Mouse (Mus musculus) mature B cell (primary cell): ENCODE results near the gene Ciao1.
"Not testable (repeated sequence)": the region's sequence is repeated elsewhere in the genome, so short reads cannot be mapped to it uniquely, and the experiment has no call there.

Experiments used
- in situ Hi-C: fragments of 300-500 bp; cut with MboI; formaldehyde crosslinking; loops from 2 replicates; pipeline ENCODE4 v1.14.3; 2019

Ciao1 gene

DNA sequence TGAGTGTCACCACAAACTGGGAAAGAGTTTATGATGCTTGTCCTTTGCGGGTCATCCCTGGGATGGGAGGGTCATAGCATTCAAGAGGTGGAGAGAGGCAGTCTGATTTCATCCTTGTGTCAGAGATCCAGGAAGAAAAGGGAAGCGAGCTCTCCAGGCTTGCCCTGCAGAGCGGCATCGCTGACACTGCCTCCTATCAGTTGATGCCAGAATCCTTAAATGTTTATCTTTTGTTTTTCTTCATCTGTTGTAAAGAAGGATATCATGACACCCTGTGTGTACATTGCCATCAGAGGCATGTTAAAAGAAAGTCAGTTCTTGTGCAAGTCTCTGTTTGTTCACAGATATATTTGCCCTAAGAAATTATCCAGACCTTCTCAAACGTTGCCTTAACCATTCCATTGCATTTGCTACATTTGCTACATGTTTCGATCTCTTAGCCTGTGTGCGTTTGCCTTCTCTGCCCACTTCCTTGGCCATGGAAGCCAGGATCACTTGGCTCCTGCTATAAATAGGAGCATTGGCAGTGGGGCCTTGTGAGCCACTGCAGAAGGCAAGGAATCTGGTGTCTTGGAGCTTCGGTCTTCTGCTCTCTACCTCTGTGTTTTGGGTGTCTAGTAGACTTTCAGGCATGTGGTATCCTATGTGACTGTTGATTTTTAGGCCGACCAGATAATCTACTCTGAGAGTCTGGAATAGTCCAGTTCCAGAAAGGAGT is 2.8 kb upstream of the Ciao1 start:
- in situ Hi-C loops = loop anchor here (10.0 kb wide), 1 partner anchor 94 kb away; no protein-coding TSS in a partner anchor

DNA sequence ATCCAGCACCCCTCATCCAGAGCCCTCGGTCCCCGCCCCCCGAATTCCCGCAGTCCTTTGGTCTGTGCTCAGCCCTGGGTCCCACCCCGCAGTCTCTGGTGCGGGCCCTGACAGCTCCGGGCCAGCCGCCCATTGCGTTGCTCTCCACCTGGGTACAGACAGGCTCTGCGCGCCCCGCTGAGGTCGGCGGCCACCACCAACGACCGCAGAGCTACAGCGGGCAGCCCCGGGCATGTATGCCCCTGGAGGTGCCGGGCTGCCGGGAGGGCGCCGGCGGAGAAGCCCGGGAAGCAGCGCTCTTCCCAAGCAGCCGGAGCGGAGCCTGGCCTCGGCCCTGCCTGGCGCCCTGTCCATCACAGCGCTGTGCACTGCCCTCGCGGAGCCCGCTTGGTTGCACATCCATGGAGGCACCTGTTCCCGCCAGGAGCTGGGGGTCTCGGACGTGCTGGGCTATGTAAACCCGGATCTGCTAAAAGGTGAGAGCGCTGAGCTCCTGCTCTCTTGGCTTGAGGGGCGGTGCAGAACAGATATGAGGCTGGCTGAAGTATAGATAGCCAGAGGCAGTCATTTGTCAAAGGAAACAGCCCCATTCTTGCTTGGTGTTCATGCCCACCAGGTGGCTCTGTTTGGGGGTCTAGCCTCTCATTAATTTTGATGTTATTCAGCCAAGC is 853 bp upstream of the Ciao1 start:
- in situ Hi-C loops = no loop called here

DNA sequence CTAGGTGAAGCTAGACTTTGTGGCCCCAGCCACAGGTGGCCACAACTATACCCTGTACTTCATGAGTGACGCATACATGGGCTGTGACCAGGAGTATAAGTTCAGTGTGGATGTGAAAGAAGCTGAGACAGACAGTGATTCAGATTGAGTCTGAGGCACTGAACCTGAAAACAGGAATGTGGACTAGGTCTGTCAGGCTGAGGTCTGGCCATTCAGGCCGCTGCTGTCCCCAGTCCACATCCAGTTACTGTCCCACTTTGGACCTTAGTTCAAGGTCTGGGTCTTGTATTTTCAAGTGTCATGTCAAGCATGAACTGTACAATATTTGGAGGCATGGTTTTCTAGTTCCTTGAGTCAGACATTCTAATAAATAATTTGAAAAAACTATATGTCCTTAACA is 7.6 kb downstream of the Ciao1 start:
- in situ Hi-C loops = no loop called here

DNA sequence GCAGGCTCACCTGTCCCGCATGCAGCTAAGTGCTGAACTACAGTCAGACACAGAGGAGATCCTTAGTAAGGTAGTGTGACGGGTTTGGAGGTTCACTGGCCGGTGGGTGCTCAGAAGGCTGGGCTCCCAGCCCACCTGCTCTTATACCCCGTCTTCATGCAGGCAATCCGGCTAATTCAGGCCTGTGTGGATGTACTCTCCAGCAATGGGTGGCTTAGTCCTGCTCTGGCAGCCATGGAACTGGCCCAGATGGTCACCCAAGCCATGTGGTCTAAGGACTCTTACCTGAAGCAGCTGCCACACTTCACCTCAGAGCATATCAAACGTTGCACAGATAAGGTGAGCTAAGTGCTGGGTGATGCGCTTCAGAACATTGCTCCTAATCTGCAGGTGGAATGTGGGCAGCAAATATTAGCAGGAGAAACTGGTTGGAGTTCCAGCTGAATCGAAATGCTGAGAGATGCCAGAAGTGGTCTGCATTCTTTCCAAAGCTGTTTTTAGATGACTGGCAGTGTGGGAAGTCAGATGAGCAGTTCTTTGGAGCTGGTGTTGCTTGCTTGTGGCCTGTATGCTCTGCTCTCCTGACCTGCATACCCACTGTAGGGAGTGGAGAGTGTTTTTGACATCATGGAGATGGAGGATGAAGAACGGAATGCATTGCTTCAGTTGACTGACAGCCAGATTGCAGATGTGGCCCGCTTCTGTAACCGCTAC is 9.6 kb downstream of the Ciao1 start:
- in situ Hi-C loops = no loop called here

- in situ Hi-C loops = no loop called here
Observed at GRCm38 (mm10) chr2:127225261-127225660, 22.4 kb downstream of the Ciao1 start.

DNA sequence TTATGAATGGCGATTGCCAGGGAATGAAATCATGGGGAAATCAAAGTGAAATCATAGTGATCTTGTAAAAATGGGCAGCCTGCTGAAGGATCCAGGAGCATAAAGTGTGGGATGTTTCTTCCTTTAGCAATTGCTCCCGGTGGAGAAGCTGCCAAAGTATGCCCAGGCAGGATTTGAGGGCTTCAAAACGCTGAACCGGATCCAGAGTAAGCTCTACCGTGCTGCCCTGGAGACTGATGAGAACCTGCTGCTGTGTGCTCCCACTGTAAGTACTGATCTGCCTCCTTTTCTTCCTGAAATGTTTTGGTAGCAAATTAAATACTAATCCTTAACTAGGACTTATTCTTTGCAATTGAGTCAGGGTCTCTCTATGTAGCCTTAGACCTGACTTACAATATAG is 29.9 kb downstream of the Ciao1 start:
- in situ Hi-C loops = no loop called here

DNA sequence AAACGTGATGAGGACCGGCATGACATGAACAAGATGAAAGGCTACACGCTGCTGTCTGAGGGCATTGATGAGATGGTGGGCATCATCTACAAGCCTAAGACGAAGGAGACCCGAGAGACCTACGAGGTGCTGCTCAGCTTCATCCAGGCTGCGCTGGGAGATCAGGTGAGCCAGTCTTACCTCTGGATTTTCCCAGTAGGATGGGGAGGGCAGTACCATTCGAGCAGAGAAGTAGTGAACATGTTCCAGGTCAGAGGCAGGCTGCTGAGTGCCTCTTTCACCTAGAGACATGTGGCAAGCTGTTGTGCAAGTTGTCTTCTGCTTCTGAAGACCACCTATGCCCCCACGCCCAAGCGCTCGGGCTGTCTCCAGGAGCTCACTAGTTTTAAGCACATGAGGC is 36.9 kb downstream of the Ciao1 start:
- in situ Hi-C loops = loop anchor here (5.0 kb wide), 1 partner anchor 48 kb away; no protein-coding TSS in a partner anchor

- in situ Hi-C loops = no loop called here
Observed at GRCm38 (mm10) chr2:127208452-127208769, 39.2 kb downstream of the Ciao1 start.

DNA sequence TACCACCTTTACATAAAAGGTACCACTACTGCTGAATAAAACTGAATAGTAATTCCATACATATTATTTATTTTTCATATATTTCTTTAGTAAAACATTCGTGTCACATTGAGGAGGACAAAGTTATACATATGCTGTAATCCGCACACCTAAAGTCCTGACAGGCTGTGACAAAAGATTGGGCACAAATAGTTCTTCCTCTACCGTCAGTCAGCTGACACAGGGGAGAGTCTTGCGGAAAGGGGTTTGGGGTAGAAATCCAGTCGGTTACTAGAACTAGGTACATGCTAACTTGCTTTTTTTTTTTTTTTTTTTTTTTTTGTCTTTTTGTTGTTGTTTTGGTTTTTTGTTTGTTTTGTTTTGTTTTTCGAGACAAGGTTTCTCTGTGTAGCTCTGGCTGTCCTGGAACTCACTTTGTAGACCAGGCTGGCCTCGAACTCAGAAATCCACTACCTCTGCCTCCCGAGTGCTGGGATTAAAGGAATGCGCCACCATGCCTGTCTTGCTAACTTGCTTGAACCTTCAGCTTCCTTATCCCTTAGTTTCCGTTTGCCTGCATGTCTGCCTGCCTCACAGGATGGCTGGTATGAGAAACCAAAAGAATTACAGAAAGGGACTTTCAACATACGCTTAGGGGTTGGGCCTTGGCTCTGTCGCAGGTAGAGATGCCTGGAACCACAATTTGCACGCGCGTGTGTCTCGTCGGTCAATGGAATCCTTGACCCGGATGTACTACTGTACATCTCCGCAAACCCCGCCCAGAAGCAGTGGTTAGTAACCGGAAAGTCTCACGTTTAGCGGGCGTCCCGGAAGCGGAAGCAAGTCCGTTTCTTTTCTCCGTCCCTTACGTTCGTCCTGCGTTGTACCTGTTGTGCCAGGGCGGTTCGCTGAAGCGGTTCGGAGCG is 39.8 kb downstream of the Ciao1 start, which contains the start of the genes 1810024B03Rik and Snrnp200:
Gene 1810024B03Rik, minus strand, starts transcription at position 734 of the 905 bp plus-strand sequence.
Gene Snrnp200, plus strand, starts transcription at position 840 of the 905 bp plus-strand sequence.
- in situ Hi-C loops = no loop called here

- in situ Hi-C loops = no loop called here
Observed at GRCm38 (mm10) chr2:127206916-127207315, 40.7 kb downstream of the Ciao1 start.

- in situ Hi-C loops = not testable (repeated sequence)
Observed at GRCm38 (mm10) chr2:127205936-127206335, 41.7 kb downstream of the Ciao1 start.

DNA sequence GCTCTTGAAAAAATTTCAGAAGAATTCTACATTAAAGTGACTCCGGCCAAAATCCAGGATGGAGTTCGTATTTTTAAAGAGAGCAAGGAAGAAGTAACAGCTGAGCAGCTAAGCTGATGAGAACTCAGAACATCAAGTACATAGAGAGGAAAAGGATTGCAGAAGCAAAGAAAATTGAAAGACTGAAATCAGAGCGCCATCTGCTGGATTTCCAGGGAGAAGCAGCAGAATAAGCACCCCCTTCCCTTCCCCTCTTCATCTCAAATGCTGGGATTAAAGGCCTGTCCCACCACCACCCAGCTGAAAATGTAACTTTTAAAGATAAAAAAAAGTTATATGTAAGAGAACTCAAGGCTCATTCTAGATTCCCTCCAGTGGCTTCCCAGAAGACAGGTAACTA is 42.7 kb downstream of the Ciao1 start:
- in situ Hi-C loops = no loop called here
